Mouse (Mus musculus) bone marrow, adult 2 months (tissue): Measurements from ENCODE around the gene Tlx2. TPM values are rescaled to one million over a fixed set of nuclear protein-coding genes. Genes with fewer than 3 reads are reported as not detected.
A peak's percentile ranks its signal among the peaks of the same experiment; 100 is the strongest.

ENCODE experiments used
- H3K27ac ChIP-seq: fragments of 200-500 bp; 2 replicates; pipeline ENCODE4 v1.5.1; 2012; ENCODE audit warnings: low read depth, mild to moderate bottlenecking, control low read depth, inconsistent platforms, low read length; ENCODE audit not compliant: control insufficient read depth, poor library complexity, insufficient read depth
- H3K4me1 ChIP-seq: fragments of 200-500 bp; 2 replicates; pipeline ENCODE4 v1.6.1; 2011; ENCODE audit warnings: low read length; ENCODE audit not compliant: control insufficient read depth, insufficient read depth
- H3K4me3 ChIP-seq: fragments of 200-500 bp; replicated peaks from 2 replicates; pipeline ENCODE3; 2011; ENCODE audit warnings: mild to moderate bottlenecking, low read depth, low read length, control low read depth; ENCODE audit not compliant: control insufficient read depth
- CTCF ChIP-seq: fragments of 200-500 bp; IDR thresholded peaks from 2 replicates; pipeline ENCODE4 v1.5.1; 2011; ENCODE audit warnings: low read length, control low read depth; ENCODE audit not compliant: control insufficient read depth, insufficient read depth
- POLR2A ChIP-seq: fragments of 200-500 bp; IDR thresholded peaks from 2 replicates; pipeline ENCODE4 v1.6.1; 2011; ENCODE audit warnings: low read depth, mild to moderate bottlenecking, control low read depth, low read length, borderline replicate concordance; ENCODE audit not compliant: control insufficient read depth
- WGBS: fragments of 180-500 bp; shearing (Covaris S2); methylation state at CpG from one replicate; pipeline ENCODE4 v1.1.7; 2018; 5-methylcytosine and 5-hydroxymethylcytosine counted together
- polyA plus RNA-seq: library from polyadenylated mRNA; stranded (reverse); fragments of >200 nt; gene quantifications from 2 replicates; pipeline ENCODE4 v1.2.4, GENCODE M21; 2011; ENCODE audit warnings: low replicate concordance; ENCODE audit not compliant: missing spikeins, insufficient read depth, insufficient read length

The Tlx2 gene
- not detected in 2 replicates for polyA plus RNA-seq

GRCm38 (mm10) chr6:83070247-83070310 is at the start of gene Tlx2:
TSS of gene Tlx2 (minus strand) at chr6:83070293.
- Histone ChIP-seq H3K27ac (no peak within 1 kb of the TSS), H3K4me1 (no peaks in the 10 kb centered on the region), H3K4me3 (no peak within 1 kb of the TSS)
- TF ChIP-seq CTCF, result no peak
- no peak for TF ChIP-seq POLR2A
- 1% methylated on average over 10 of the region's 10 CpGs for WGBS

GRCm38 (mm10) chr6:83119734-83120051 is 49.6 kb upstream of the Tlx2 start:
- Histone ChIP-seq H3K4me3 (peak overlapping the region; percentile 6), H3K4me1 (peaks cover 6% of the 10 kb centered on the region; the same call in 1 of the 2 replicates), H3K27ac (no peak overlapping the region)
- 21% methylated on average over 7 of the region's 7 CpGs for WGBS
- TF ChIP-seq POLR2A (no peak), CTCF (no peak)

- Histone ChIP-seq H3K4me3 (no peak overlapping the region), H3K27ac (no peak overlapping the region), H3K4me1 (peaks cover 6% of the 10 kb centered on the region; the same call in 1 of the 2 replicates)
- no peak for TF ChIP-seq CTCF
- TF ChIP-seq POLR2A, result no peak
- 32% methylated on average over 14 of the region's 14 CpGs for WGBS
These were observed 49.0 kb upstream of the Tlx2 start for GRCm38 (mm10) chr6:83118825-83119733.

- TF ChIP-seq POLR2A (no peak), CTCF (no peak)
- peaks cover 6% of the 10 kb centered on the region; the same call in 1 of the 2 replicates for H3K4me1 ChIP-seq
- 89% methylated on average over 11 of the region's 11 CpGs for WGBS
- no peak overlapping the region for H3K27ac ChIP-seq
- no peak overlapping the region for H3K4me3 ChIP-seq
These were observed 48.3 kb upstream of the Tlx2 start for GRCm38 (mm10) chr6:83118369-83118768.

- Histone ChIP-seq H3K4me3 (no peak overlapping the region), H3K27ac (no peak overlapping the region), H3K4me1 (peaks cover 6% of the 10 kb centered on the region; the same call in 1 of the 2 replicates)
- 91% methylated on average over 13 of the region's 13 CpGs for WGBS
- TF ChIP-seq CTCF, result no peak
- no peak for TF ChIP-seq POLR2A
These were observed 47.5 kb upstream of the Tlx2 start for GRCm38 (mm10) chr6:83117616-83118015.

- Histone ChIP-seq H3K4me3 (no peak overlapping the region), H3K27ac (no peak overlapping the region)
- WGBS, result 79% methylated on average over 4 of the region's 4 CpGs
These were observed 47.0 kb upstream of the Tlx2 start for GRCm38 (mm10) chr6:83117165-83117438.

GRCm38 (mm10) chr6:83116373-83117164 is 46.5 kb upstream of the Tlx2 start:
- TF ChIP-seq POLR2A (no peak), CTCF (no peak)
- H3K4me3 ChIP-seq, result peak overlapping the region; percentile 84
- 77% methylated on average over 11 of the region's 11 CpGs for WGBS
- no peak overlapping the region for H3K27ac ChIP-seq
- peaks cover 6% of the 10 kb centered on the region; the same call in 1 of the 2 replicates for H3K4me1 ChIP-seq

More at GRCm38 (mm10) chr6:83117165-83117438, 47.0 kb upstream of the Tlx2 start:
- TF ChIP-seq POLR2A (no peak), CTCF (no peak)
- peaks cover 6% of the 10 kb centered on the region; the same call in 1 of the 2 replicates for H3K4me1 ChIP-seq

GRCm38 (mm10) chr6:83115682-83116372 is 45.7 kb upstream of the Tlx2 start:
- WGBS, result 1% methylated on average over 44 of the region's 48 CpGs
- peaks cover 6% of the 10 kb centered on the region; the same call in 1 of the 2 replicates for H3K4me1 ChIP-seq
- TF ChIP-seq CTCF, result no peak
- TF ChIP-seq POLR2A, result no peak
- peak overlapping the region; percentile 84 for H3K4me3 ChIP-seq
- H3K27ac ChIP-seq, result peak overlapping the region; percentile 81
